In the genomic region with DNA sequence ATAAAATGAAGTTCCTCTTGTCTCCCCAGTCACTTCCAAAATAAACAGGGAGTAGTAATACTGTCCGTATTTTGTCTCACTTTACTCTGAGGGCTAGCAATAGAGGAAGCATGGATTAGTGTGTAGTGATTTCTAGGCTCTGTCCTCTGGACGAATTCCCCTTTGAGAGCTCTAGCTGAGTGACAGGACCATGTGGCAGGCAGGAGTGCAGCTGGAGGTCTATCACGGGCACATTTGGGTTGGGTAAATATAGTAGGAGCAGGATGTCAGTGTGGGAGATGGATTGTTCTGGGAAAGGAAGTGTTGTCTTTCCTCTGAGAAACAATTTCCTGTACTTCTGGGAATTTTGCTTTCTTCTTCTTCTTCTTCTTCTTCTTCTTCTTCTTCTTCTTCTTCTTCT, we compare ENCODE assay signal across 12 mouse cellular contexts. TPM values are rescaled to one million over a fixed set of nuclear protein-coding genes. Genes with fewer than 3 reads are reported as not detected.
A peak's percentile ranks its signal among the peaks of the same experiment; 100 is the strongest.
DNase-seq lines count a peak whose midpoint lies in the region; ATAC-seq and TF ChIP-seq lines count a peak whose summit lies in the region.
"Had no signal": no experiment of that assay in that cellular context is flagged by ENCODE, and none has a peak within 500 bp of the region (broad histone marks: within the 10 kb centered on the region; RNA-seq: fewer than 3 reads in every experiment).

No protein-coding gene starts in this region.

- TF ChIP-seq CTCF in lung, postnatal 0 days (IDR thresholded peaks at IDR 0.05), result no peak

- H3K4me3 ChIP-seq in heart, embryonic 12.5 days, result no peak overlapping the region
- no peak overlapping the region for H3K4me3 ChIP-seq in lung, postnatal 0 days (ENCODE audit: low read depth, low read length)
- H3K4me3 ChIP-seq: hindbrain, embryonic 10.5 days; liver, embryonic 13.5 days had no signal

- H3K27ac ChIP-seq in heart, embryonic 12.5 days (ENCODE audit: poor library complexity, severe bottlenecking), result peak overlapping the region; percentile 74
- H3K27ac ChIP-seq in lung, postnatal 0 days (ENCODE audit: low read length), result 0 out of 2 replicates have a peak overlapping the region, but pooled peaks have one; percentile 3
- H3K27ac ChIP-seq: hindbrain, embryonic 10.5 days; liver, embryonic 13.5 days had no signal

- peak overlapping the region; percentile 42 for H3K4me2 ChIP-seq in heart, embryonic 12.5 days
- no peak overlapping the region for H3K4me2 ChIP-seq in lung, postnatal 0 days (replicated peaks; ENCODE audit: low read depth, low read length)
- H3K4me2 ChIP-seq: liver, embryonic 13.5 days had no signal

- 0 out of 2 replicates have a peak, but pooled peaks have one; percentile 29 for ATAC-seq in heart, embryonic 12.5 days (ENCODE audit: insufficient number of reproducible peaks, low FRiP score)
- ATAC-seq in lung, postnatal 0 days, result no peak

- TF ChIP-seq EP300 in lung, postnatal 0 days (IDR thresholded peaks at IDR 0.05), result no peak

- H3K9ac ChIP-seq in heart, embryonic 12.5 days, result no peak overlapping the region
- no peak overlapping the region for H3K9ac ChIP-seq in lung, postnatal 0 days (replicated peaks; ENCODE audit: low read depth)
- H3K9ac ChIP-seq: liver, embryonic 13.5 days had no signal

- 14% methylated on average over 3 of the region's 3 CpGs for WGBS in heart, embryonic 12.5 days
- WGBS in lung, postnatal 0 days, result 25% methylated on average over 3 of the region's 3 CpGs

- H3K9me3 ChIP-seq in heart, embryonic 12.5 days (replicated peaks), result no peaks in the 10 kb centered on the region
- no peaks in the 10 kb centered on the region for H3K9me3 ChIP-seq in lung, postnatal 0 days (ENCODE audit: low read length)
- H3K9me3 ChIP-seq: hindbrain, embryonic 10.5 days; liver, embryonic 13.5 days had no signal

- H3K27me3 ChIP-seq in heart, embryonic 12.5 days (replicated peaks), result no peaks in the 10 kb centered on the region
- H3K27me3 ChIP-seq in lung, postnatal 0 days (replicated peaks; ENCODE audit: insufficient read depth, low read length), result no peaks in the 10 kb centered on the region
- H3K27me3 ChIP-seq: liver, embryonic 13.5 days had no signal

- H3K4me1 ChIP-seq in heart, embryonic 12.5 days (replicated peaks), result peaks cover 12% of the 10 kb centered on the region
- no peaks in the 10 kb centered on the region for H3K4me1 ChIP-seq in lung, postnatal 0 days (ENCODE audit: insufficient read depth, low read depth, low read length)
- H3K4me1 ChIP-seq: hindbrain, embryonic 10.5 days had no signal

- peaks cover 12% of the 10 kb centered on the region for H3K36me3 ChIP-seq in heart, embryonic 12.5 days
- H3K36me3 ChIP-seq in lung, postnatal 0 days (ENCODE audit: insufficient read depth, low read length), result no peaks in the 10 kb centered on the region; the same call in 1 of the 2 replicates

- peak; percentile 35 for DNase-seq in kidney, postnatal 10 days
- no peak for DNase-seq in kidney, adult 9 months
- peak; percentile 6 for DNase-seq in embryo, embryonic 9.5 days (ENCODE audit: extremely low spot score)
- peak; percentile 32 for DNase-seq in lung, postnatal 0 days (ENCODE audit: low spot score)
- DNase-seq in thymus, postnatal 10 days (ENCODE audit: low spot score in 2 of 2), result no peak
- no peak for DNase-seq in thymus, postnatal 14 days
- no peak for DNase-seq in adrenal gland, adult 18-20 months (ENCODE audit: low spot score in 2 of 2)
- DNase-seq: liver, embryonic 13.5 days; right cerebral cortex, postnatal 14 days had no signal

RNA-seq across cellular contexts. Expression of gene Gbf1, which starts 34.3 kb away (rescaled TPM):
- 53.5 and 54.1 TPM in 2 replicates for polyA plus RNA-seq in heart, embryonic 12.5 days (2016; fragmentation: Nextera tagmentation; extraction: Ambion mirVana)
- polyA plus RNA-seq in lung, postnatal 0 days (2015; fragmentation: Nextera tagmentation; extraction: Ambion mirVana), result 32.1 and 34.3 TPM in 2 replicates
- total RNA-seq in adrenal gland, adult 18-20 months (2021), result 10 to 100 TPM; 67.8 to 82.5 TPM

RNA-seq across cellular contexts. Expression of gene Pitx3, which starts 38.5 kb away (rescaled TPM):
- polyA plus RNA-seq in heart, embryonic 12.5 days (2016; fragmentation: Nextera tagmentation; extraction: Ambion mirVana), result 1.0 and 2.2 TPM in 2 replicates
- not detected in 2 replicates for polyA plus RNA-seq in lung, postnatal 0 days (2015; fragmentation: Nextera tagmentation; extraction: Ambion mirVana)
- not detected for total RNA-seq in adrenal gland, adult 18-20 months (2021)
- polyA plus RNA-seq: hindbrain, embryonic 10.5 days; large intestine, adult 2 months had no signal

RNA-seq across cellular contexts. Expression of gene Elovl3, which starts 54.9 kb away (rescaled TPM):
- polyA plus RNA-seq in heart, embryonic 12.5 days (2016; fragmentation: Nextera tagmentation; extraction: Ambion mirVana), result not detected in 2 replicates
- polyA plus RNA-seq in lung, postnatal 0 days (2015; fragmentation: Nextera tagmentation; extraction: Ambion mirVana), result not detected in 2 replicates
- total RNA-seq in adrenal gland, adult 18-20 months (2021), result 10 to 100 TPM; 84.8 to 94.1 TPM
- polyA plus RNA-seq: hindbrain, embryonic 10.5 days; large intestine, adult 2 months; liver, embryonic 13.5 days had no signal

Comparison
In these comparisons a context has a peak if more than half of its experiments do, and no peak if none do; other contexts are left out.
1. DNase-seq: peak in kidney, postnatal 10 days (single experiment), embryo, embryonic 9.5 days (single experiment) and lung, postnatal 0 days (single experiment); none in kidney, adult 9 months (single experiment), thymus, postnatal 10 days (0 of 2), thymus, postnatal 14 days (single experiment) and adrenal gland, adult 18-20 months (0 of 2).